Mouse (Mus musculus) yolk sac, embryonic 10.5 days (tissue): ENCODE results near the gene Zfp956.
"Not testable (repeated sequence)": the region's sequence is repeated elsewhere in the genome, so short reads cannot be mapped to it uniquely, and the experiment has no call there.

ENCODE experiments used
- DNase-seq: peaks from one replicate; pipeline ENCODE4 v3.0.0-alpha.2; 2017; ENCODE audit warnings: low spot score

The Zfp956 gene

DNA sequence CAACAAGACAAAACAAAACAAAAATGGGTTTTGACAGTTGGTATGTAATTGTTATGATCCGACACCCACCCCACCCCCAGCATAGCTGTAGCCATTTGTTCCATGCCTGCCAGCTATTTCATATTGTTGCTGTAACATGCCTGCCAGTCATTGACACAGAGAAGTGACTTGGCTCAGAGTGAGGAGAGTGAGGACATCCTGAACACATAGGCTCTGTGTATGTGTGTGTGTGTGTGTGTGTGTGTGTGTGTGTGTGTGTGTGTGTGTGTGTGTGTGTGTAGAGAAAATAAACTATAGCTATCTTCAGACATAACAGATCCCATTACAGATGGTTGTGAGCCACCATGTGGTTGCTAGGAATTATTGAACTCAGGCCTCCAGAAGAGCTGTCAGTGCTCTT lies 15.0 kb downstream of the Zfp956 start:
- not testable (repeated sequence) for DNase-seq

GRCm38 (mm10) chr6:47974599-47974998 lies 21.4 kb downstream of the Zfp956 start:
- no peak for DNase-seq

DNA sequence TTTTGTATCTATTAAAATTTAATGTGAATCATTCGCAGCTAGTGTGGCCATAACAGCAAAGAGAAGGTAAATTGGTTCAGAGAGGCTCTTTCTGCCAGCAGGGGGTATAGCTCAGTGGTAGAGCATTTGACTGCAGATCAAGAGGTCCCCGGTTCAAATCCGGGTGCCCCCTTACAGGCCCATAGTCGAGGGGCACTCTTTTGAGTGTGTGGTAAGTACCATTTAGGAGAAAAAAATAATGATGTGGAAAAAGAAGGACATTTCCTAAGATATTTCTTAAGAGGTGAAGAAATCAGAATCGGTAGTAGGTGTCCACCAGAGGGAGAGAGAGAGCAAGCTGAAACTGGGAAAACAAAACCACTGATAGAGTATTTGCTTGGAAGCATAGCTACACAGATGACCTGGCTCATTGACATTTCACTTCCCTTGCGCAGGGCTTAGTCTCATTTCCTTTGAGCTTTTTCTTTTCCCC lies 25.7 kb downstream of the Zfp956 start:
- peak; percentile 82 for DNase-seq

GRCm38 (mm10) chr6:47983936-47984335 lies 30.7 kb downstream of the Zfp956 start:
- no peak for DNase-seq

- DNase-seq: no peak
These were observed 42.5 kb downstream of the Zfp956 start for GRCm38 (mm10) chr6:47995661-47996060.

DNA sequence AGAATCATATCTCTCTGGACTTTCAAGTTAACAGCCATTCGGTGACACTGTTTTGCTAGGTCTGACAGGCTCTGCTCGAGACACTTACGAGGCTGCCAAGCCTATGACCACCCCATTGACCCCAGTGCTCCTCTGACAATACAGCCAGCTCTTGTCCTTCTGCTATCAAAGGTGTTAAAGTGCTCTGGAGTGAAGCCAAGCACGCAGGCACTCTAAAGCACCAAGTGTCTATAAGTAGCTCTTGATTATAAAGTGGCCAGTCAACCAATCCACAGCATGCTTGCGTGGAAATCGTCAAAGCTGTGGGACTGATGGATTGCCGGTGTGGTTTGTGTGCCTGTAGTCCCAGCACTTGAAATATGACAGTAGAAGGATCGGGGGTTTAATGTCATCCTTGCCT lies 57.5 kb downstream of the Zfp956 start:
- DNase-seq: no peak
